Mouse (Mus musculus): ENCODE data around the gene 2310022B05Rik.

- TF ChIP-seq CTCF (conservative IDR thresholded peaks at IDR 0.05; ENCODE audit: low read length): no peak
- no peak for TF ChIP-seq NANOG (IDR thresholded peaks at IDR 0.05; ENCODE audit: borderline replicate concordance, low read length)
- no peak for TF ChIP-seq POU5F1 (IDR thresholded peaks at IDR 0.05; ENCODE audit: borderline replicate concordance, low read length)
These were observed 9.2 kb upstream of the 2310022B05Rik start for GRCm38 (mm10) chr8:124672345-124672744.
